Mouse (Mus musculus): ENCODE results near the gene Zmynd8. TPM values are rescaled to one million over a fixed set of nuclear protein-coding genes. Genes with fewer than 3 reads are reported as not detected.

Gene Zmynd8
- total RNA-seq, 2 experiments from 2014 or later, result 150 to 151 TPM

DNA sequence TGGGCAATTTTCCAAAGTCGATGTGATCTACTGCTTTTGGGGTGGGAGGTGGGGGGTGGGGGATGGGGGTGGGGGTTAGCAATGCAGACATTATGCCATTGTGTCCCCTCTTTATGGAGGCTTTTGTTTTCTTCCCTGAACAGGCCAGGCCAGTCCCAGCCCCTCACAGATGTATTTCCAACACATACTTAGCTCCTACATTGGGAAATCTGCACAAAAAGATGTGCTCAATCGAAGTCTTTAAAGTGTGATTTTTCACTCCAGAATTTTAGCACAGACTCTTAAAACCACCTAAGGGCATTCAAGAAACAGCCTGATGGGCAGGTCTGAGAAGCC, 59.5 kb downstream of the Zmynd8 start:
- no peak for DNase-seq (ENCODE audit: low spot score in 2 of 2)

GRCm38 (mm10) chr2:165838606-165839316, 60.1 kb downstream of the Zmynd8 start:
- no peak for DNase-seq (ENCODE audit: low spot score in 2 of 2)

- no peak for DNase-seq (ENCODE audit: low spot score in 2 of 2)
Measured at GRCm38 (mm10) chr2:165834601-165835000, 64.2 kb downstream of the Zmynd8 start.

GRCm38 (mm10) chr2:165833468-165833867, 65.3 kb downstream of the Zmynd8 start:
- no peak for DNase-seq (ENCODE audit: low spot score in 2 of 2)

DNA sequence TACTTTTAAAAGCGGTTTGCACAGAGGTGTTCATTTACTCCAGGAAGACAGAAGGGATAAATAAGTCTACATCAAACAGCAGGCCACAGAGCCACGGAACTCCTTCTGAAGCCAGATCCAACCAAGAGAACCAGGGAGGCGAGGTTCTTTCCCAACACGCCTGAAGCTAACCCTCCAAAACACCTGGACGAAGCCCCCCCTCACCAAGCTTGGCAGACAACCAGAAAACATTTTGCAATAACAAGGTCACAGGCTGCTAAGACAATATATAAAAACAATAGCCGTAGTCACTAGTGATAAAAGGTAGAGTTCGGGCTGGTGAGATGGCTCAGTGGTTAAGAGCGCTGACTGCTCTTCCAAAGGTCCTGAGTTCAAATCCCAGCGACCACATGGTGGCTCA, 66.1 kb downstream of the Zmynd8 start:
- no peak for DNase-seq (ENCODE audit: low spot score in 2 of 2)

DNA sequence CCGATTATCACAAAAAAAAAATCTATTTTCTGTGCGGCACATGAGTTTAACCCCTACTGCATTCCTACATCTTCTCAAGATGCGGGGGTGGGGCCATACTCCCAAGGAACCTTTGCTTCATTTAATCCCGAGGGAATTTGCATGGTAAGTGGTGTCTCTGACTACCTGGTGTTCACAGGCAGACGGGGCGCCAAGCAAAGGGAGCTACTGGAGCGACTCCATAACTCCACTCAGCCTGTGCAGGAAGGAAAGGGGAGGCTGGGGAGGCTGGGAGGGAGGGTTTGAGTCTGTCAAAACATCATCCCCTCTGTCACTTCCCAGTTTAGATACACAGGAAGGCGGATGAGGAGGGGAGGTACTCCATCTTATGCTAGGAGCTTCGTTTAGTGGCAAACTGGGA, 66.5 kb downstream of the Zmynd8 start:
- no peak for DNase-seq (ENCODE audit: low spot score in 2 of 2)

DNA sequence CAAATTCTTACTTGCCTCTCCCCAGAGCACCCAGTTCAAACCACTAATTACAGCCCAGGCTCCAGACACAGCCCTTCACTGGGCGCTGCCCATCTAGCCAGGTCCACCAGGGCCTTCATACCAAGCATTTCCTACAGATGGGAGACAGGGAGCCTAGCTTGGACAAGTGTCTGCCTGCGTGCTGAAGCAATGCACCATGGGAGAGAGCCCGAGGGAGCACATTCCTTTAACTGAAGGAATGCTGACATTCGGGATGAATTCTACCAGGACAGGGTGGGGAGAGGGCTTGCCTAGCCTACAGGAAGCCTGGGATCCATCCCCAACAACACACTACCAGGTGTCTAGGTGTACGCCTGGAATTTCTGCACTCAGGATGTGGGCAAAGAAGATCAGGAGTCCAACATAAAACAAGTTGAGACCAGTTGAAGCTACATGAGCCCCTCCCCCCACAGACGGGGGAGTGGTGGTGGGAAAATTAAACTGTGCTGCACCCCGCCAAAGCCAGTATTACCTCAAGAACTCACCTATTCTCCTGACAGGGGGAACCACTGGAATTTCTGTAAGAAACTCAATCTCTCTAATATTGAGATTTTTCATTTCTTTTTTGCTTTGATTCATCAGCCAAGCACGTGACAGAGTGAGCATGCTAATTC, 67.1 kb downstream of the Zmynd8 start:
- no peak for DNase-seq (ENCODE audit: low spot score in 2 of 2)

DNA sequence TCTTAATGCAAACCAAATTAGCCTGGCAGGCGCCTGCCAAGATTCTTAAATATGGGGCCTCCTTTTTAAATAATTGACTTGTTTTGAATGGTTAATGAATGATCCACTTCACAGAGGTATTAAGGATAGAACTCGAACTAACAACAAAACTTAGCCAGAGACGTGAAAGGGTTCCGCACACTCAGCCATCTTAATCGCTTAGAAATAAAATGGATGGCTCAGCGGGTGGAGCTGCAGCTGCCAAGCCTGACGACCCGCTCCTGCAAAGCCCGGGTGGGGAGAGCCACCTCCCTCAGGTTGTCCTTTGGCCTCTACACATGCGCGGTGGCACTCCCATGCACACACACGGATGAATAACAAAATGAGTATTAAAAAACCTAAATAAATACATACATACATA, 70.0 kb downstream of the Zmynd8 start:
- DNase-seq (ENCODE audit: low spot score in 2 of 2), result no peak

DNA sequence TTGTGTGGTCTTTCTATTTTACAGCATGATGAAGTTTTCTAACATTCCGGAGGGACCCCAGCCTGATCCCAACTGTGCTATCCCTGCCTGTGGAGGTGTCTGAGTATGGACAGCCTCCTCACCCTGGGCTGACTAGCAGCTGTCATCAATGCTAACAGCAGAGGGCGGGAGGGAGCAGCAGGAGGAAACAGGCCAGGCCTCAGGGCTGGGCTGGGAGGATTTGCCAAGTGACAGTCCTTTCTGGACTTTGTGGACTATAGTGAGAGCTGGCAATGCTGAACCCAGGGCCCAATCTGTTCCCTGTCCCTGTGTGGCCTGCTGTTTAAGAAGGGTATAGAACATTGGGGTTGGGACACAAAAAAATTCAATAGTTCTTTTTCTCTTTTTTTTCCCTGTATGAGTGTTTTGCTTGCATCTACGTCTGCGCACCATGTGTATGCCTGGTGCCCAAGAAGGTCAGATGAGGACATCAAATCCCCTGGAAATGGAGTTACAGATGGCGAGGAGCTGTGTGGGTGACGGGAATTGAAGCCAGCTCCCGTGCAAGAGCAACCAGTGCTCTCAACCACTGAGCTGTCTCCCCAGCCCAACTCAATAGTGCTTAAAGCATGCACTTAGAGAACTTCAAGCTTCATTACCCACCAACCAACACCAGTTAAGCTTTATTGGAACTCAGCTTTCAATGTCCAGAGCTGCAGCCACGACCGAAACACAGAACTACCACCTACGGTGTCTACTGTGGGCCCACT, 72.7 kb downstream of the Zmynd8 start:
- DNase-seq (ENCODE audit: low spot score in 2 of 2), result peak; percentile 74 to 78

- DNase-seq (ENCODE audit: low spot score in 2 of 2), result no peak
Measured at GRCm38 (mm10) chr2:165825261-165825900, 73.4 kb downstream of the Zmynd8 start.

GRCm38 (mm10) chr2:165824826-165825225, 74.0 kb downstream of the Zmynd8 start:
- no peak for DNase-seq (ENCODE audit: low spot score in 2 of 2)

GRCm38 (mm10) chr2:165822478-165822877, 76.3 kb downstream of the Zmynd8 start:
- no peak for DNase-seq (ENCODE audit: low spot score in 2 of 2)

GRCm38 (mm10) chr2:165821671-165822070, 77.1 kb downstream of the Zmynd8 start:
- DNase-seq (ENCODE audit: low spot score in 2 of 2), result no peak

DNA sequence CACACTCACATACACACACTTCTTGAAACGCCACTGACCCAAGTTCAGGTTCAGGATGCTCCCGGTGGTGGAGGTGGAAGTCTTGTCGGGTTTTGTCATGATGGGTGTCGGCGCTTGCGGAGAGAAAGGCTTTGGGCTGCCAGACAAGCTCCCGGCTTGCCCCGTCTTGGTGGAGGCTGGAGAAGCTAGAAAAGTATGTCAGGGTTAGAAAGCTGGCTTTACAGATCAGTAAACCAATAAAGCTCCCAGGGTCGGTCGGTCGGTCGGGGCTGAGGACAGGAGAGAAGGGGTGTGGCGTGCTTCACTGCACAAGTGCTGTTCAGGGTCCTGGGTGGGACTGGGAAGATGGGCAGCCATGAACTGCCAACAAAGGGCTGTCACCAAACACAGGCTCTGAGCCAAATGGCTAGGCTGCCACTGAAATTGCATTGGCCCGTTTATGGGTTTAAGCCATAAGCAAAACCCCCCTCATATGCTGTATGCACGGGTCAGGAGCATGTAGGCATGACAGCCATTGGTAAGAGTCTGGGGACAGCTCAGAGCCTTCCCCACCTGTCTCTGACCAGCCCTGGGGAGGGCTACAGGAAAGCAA, 78.2 kb downstream of the Zmynd8 start:
- no peak for DNase-seq (ENCODE audit: low spot score in 2 of 2)

- no peak for DNase-seq (ENCODE audit: low spot score in 2 of 2)
Measured at GRCm38 (mm10) chr2:165820073-165820472, 78.7 kb downstream of the Zmynd8 start.

DNA sequence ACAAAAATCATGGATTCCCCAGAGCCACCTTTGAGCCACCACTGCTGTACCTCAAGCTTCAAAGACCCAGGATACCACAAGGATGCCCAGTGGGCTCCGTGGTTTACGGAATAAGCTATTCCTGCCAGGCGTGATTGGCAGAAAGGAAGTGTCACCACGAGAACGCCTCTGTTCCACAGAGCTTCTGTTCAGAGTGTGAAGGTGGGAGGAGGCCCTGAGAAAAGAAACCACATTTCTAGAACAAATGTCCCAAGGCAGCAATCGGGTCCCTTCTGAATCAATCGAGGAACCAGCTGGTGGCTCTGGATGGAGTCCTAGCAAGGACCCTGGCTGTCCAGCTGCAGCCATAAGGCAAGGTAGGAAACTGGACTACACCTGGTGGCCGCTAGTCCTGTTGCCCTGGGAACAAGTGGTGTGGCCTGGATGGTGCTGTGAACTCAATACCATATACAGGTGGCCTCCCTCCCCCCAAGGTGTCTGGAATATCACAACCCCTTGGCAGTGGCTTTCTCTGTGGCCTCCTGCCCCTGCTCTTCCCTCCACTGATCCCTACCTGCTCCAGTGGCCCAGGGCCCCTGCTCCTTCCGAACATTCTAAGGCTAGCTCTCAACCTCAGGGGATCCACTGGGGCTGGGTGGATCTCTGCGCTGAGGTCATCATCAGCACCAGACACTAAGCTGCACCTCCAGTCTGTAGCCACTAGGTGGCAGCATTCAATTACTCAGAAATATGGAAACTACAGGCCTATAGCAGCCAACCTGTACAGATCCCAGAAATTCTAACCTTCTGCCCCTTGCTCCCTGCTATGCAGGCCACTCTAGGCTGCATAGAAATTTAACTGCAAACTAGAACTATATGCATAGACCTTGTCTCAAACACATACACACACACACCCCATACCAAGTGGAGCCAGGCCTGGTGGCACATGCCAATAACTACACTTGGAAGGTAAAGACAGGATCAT, 79.5 kb downstream of the Zmynd8 start:
- DNase-seq (ENCODE audit: low spot score in 2 of 2), result peak; percentile 65 to 79

- DNase-seq (ENCODE audit: low spot score in 2 of 2), result no peak
Measured at GRCm38 (mm10) chr2:165818570-165818969, 80.2 kb downstream of the Zmynd8 start.

- DNase-seq (ENCODE audit: low spot score in 2 of 2), result peak; percentile 48 to 70
Measured at GRCm38 (mm10) chr2:165817437-165817836, 81.4 kb downstream of the Zmynd8 start.

- DNase-seq (ENCODE audit: low spot score in 2 of 2), result no peak
Measured at GRCm38 (mm10) chr2:165815103-165815880, 83.5 kb downstream of the Zmynd8 start.
